In genomic region chr17:71526711-71527564, GRCm38 (mm10) we compare ENCODE assay signal across 8 mouse cellular contexts. TPM values are rescaled to one million over a fixed set of nuclear protein-coding genes. Genes with fewer than 3 reads are reported as not detected.
A peak's percentile ranks its signal among the peaks of the same experiment; 100 is the strongest.
DNase-seq lines count a peak whose midpoint lies in the region; ATAC-seq and TF ChIP-seq lines count a peak whose summit lies in the region.

Ndc80 (minus strand) TSS chr17:71526857.

- H3K4me1 ChIP-seq in embryonic facial prominence, embryonic 13.5 days: peaks cover 15% of the 10 kb centered on the region
- H3K4me1 ChIP-seq in kidney, adult 2 months (ENCODE audit: control insufficient read depth, insufficient read depth, low read length): peaks cover 3% of the 10 kb centered on the region
- H3K4me1 ChIP-seq in limb, embryonic 12.5 days (replicated peaks): peaks cover 11% of the 10 kb centered on the region
- H3K4me1 ChIP-seq in midbrain, embryonic 15.5 days: peaks cover 16% of the 10 kb centered on the region
- no peaks in the 10 kb centered on the region; the same call in 1 of the 2 replicates for H3K4me1 ChIP-seq in spleen, adult 2 months (ENCODE audit: control insufficient read depth, insufficient read depth, insufficient read length)

- peak; percentile 96 for ATAC-seq in embryonic facial prominence, embryonic 13.5 days (ENCODE audit: insufficient number of reproducible peaks, insufficient read depth, low FRiP score, low TSS enrichment, low read depth)
- ATAC-seq in limb, embryonic 12.5 days (ENCODE audit: insufficient number of reproducible peaks, insufficient read depth, low FRiP score, low TSS enrichment, low read depth): peak; percentile 97
- ATAC-seq in midbrain, embryonic 15.5 days (replicated peaks): peak; percentile 99

- DNase-seq in 3134 (ENCODE audit: extremely low read depth, insufficient read length, low spot score): peak; percentile 98
- DNase-seq in adrenal gland, postnatal 36 days: peak; percentile 95
- DNase-seq in heart, adult 18-20 months: peak; percentile 93 to 97
- peak; percentile 97 for DNase-seq in kidney, adult 2 months
- DNase-seq in spleen, adult 2 months (ENCODE audit: low read depth in 1 of 2, low spot score in 2 of 2): peak; percentile 79 to 84

- H3K4me2 ChIP-seq in embryonic facial prominence, embryonic 13.5 days: peak within 1 kb of the TSS; percentile 83
- H3K4me2 ChIP-seq in limb, embryonic 12.5 days: peak within 1 kb of the TSS; percentile 77
- H3K4me2 ChIP-seq in midbrain, embryonic 15.5 days: peak within 1 kb of the TSS; percentile 83

- peak within 1 kb of the TSS; percentile 70 for H3K4me3 ChIP-seq in embryonic facial prominence, embryonic 13.5 days
- peak within 1 kb of the TSS; percentile 55 for H3K4me3 ChIP-seq in kidney, adult 2 months (ENCODE audit: insufficient read depth, low read depth, low read length)
- peak within 1 kb of the TSS; percentile 64 for H3K4me3 ChIP-seq in limb, embryonic 12.5 days (replicated peaks)
- H3K4me3 ChIP-seq in midbrain, embryonic 15.5 days: peak within 1 kb of the TSS; percentile 52
- H3K4me3 ChIP-seq in spleen, adult 2 months (ENCODE audit: extremely low read depth, insufficient read depth, insufficient read length): peak within 1 kb of the TSS; percentile 79

- no peaks in the 10 kb centered on the region for H3K9me3 ChIP-seq in embryonic facial prominence, embryonic 13.5 days
- no peaks in the 10 kb centered on the region for H3K9me3 ChIP-seq in limb, embryonic 12.5 days
- no peaks in the 10 kb centered on the region for H3K9me3 ChIP-seq in midbrain, embryonic 15.5 days

- peak within 1 kb of the TSS; percentile 98 for H3K27ac ChIP-seq in embryonic facial prominence, embryonic 13.5 days
- peak within 1 kb of the TSS; percentile 89 for H3K27ac ChIP-seq in kidney, adult 2 months (ENCODE audit: insufficient read depth, low read depth, low read length)
- H3K27ac ChIP-seq in limb, embryonic 12.5 days: peak within 1 kb of the TSS; percentile 98
- peak within 1 kb of the TSS; percentile 97 for H3K27ac ChIP-seq in midbrain, embryonic 15.5 days
- H3K27ac ChIP-seq in spleen, adult 2 months (ENCODE audit: insufficient read depth, low read length): peak within 1 kb of the TSS; percentile 96

- H3K9ac ChIP-seq in embryonic facial prominence, embryonic 13.5 days: peak within 1 kb of the TSS; percentile 80
- H3K9ac ChIP-seq in limb, embryonic 12.5 days (replicated peaks): peak within 1 kb of the TSS; percentile 69
- peak within 1 kb of the TSS; percentile 57 for H3K9ac ChIP-seq in midbrain, embryonic 15.5 days

- 0 out of 2 replicates have a peak, but pooled peaks have one; percentile 0 for TF ChIP-seq CTCF in kidney, adult 2 months (conservative IDR thresholded peaks at IDR 0.05; ENCODE audit: insufficient read depth, insufficient read length, low read depth, low read length)
- TF ChIP-seq CTCF in spleen, adult 2 months (IDR thresholded peaks at IDR 0.05; ENCODE audit: extremely low read depth, insufficient read depth, insufficient read length, insufficient replicate concordance): no peak

- H3K27me3 ChIP-seq in embryonic facial prominence, embryonic 13.5 days: no peaks in the 10 kb centered on the region
- H3K27me3 ChIP-seq in kidney, adult 2 months (replicated peaks; ENCODE audit: control insufficient read depth, insufficient read depth, low read length): no peaks in the 10 kb centered on the region
- no peaks in the 10 kb centered on the region for H3K27me3 ChIP-seq in limb, embryonic 12.5 days
- H3K27me3 ChIP-seq in midbrain, embryonic 15.5 days (replicated peaks): no peaks in the 10 kb centered on the region
- no peaks in the 10 kb centered on the region for H3K27me3 ChIP-seq in spleen, adult 2 months (ENCODE audit: control insufficient read depth, insufficient read depth, low read length)

- peaks cover 9% of the 10 kb centered on the region for H3K36me3 ChIP-seq in embryonic facial prominence, embryonic 13.5 days
- H3K36me3 ChIP-seq in kidney, adult 2 months (ENCODE audit: control insufficient read depth, insufficient read depth, low read length): no peaks in the 10 kb centered on the region
- peaks cover 10% of the 10 kb centered on the region for H3K36me3 ChIP-seq in limb, embryonic 12.5 days
- H3K36me3 ChIP-seq in midbrain, embryonic 15.5 days (replicated peaks): no peaks in the 10 kb centered on the region
- peaks cover 1% of the 10 kb centered on the region; the same call in 1 of the 2 replicates for H3K36me3 ChIP-seq in spleen, adult 2 months (ENCODE audit: control insufficient read depth, insufficient read depth, low read length)

- TF ChIP-seq POLR2A in kidney, adult 2 months (IDR thresholded peaks at IDR 0.05; ENCODE audit: low read depth, low read length): peak; percentile 37
- no peak for TF ChIP-seq POLR2A in spleen, adult 2 months (IDR thresholded peaks at IDR 0.05; ENCODE audit: low read depth, low read length)

- under 1% methylated on average over 66 of the region's 66 CpGs for WGBS in embryonic facial prominence, embryonic 13.5 days
- under 1% methylated on average over 66 of the region's 66 CpGs for WGBS in kidney, adult 2 months
- WGBS in limb, embryonic 12.5 days: under 1% methylated on average over 66 of the region's 66 CpGs
- WGBS in midbrain, embryonic 15.5 days: under 1% methylated on average over 66 of the region's 66 CpGs
- WGBS in spleen, adult 2 months: 1% methylated on average over 66 of the region's 66 CpGs

RNA-seq across cellular contexts. Expression of gene Ndc80, which starts in this region (rescaled TPM):
- total RNA-seq in adrenal gland, postnatal 36 days (2021): 1 to 10 TPM; 3.1 to 3.6 TPM
- 46.1 and 48.7 TPM in 2 replicates for polyA plus RNA-seq in embryonic facial prominence, embryonic 13.5 days (2015; fragmentation: Nextera tagmentation; extraction: Ambion mirVana)
- under 1 TPM; 0.45 to 0.75 TPM for total RNA-seq in heart, adult 18-20 months (2021)
- polyA plus RNA-seq in kidney, adult 2 months (2012; rRNA removed): 0.03 TPM in 1 of 2 replicates, not detected in the other
- polyA plus RNA-seq in limb, embryonic 12.5 days (2016; fragmentation: Nextera tagmentation; extraction: Ambion mirVana): 56.0 and 56.1 TPM in 2 replicates
- polyA plus RNA-seq in midbrain, embryonic 15.5 days (2015; fragmentation: Nextera tagmentation; extraction: Ambion mirVana): 5.1 and 6.6 TPM in 2 replicates
- 0.46 and 0.48 TPM in 2 replicates for polyA plus RNA-seq in spleen, adult 2 months (2012; rRNA removed)

Comparison
In these comparisons a context has a peak if more than half of its experiments do, and no peak if none do; other contexts are left out.
1. Peak in every context shown above with its lines: DNase-seq, ATAC-seq, H3K4me3 ChIP-seq and H3K27ac ChIP-seq.
2. Peak in DNase-seq in heart, adult 18-20 months; RNA of the gene not detected or under 1 TPM.
3. Peak in DNase-seq, H3K4me3 ChIP-seq and H3K27ac ChIP-seq in kidney, adult 2 months; RNA of the gene not detected or under 1 TPM.
4. Peak in DNase-seq, H3K4me3 ChIP-seq and H3K27ac ChIP-seq in spleen, adult 2 months; RNA of the gene not detected or under 1 TPM.